Mouse (Mus musculus) ES-Bruce4 (cell line): ENCODE results near the gene Vwa8.

Experiments used
- CTCF ChIP-seq: IDR thresholded peaks from one replicate; pipeline ENCODE4 v1.8.1; 2011; ENCODE audit warnings: low read depth, low read length
- POLR2A ChIP-seq: IDR thresholded peaks from one replicate; pipeline ENCODE4 v1.8.1; 2011; ENCODE audit warnings: low read length; ENCODE audit not compliant: insufficient read depth

GRCm38 (mm10) chr14:79208468-79208867 is 359.6 kb downstream of the Vwa8 start:
- TF ChIP-seq CTCF (no peak), POLR2A (no peak)
